Mouse (Mus musculus): ENCODE results near the gene Foxo6.

The Foxo6 gene

DNA sequence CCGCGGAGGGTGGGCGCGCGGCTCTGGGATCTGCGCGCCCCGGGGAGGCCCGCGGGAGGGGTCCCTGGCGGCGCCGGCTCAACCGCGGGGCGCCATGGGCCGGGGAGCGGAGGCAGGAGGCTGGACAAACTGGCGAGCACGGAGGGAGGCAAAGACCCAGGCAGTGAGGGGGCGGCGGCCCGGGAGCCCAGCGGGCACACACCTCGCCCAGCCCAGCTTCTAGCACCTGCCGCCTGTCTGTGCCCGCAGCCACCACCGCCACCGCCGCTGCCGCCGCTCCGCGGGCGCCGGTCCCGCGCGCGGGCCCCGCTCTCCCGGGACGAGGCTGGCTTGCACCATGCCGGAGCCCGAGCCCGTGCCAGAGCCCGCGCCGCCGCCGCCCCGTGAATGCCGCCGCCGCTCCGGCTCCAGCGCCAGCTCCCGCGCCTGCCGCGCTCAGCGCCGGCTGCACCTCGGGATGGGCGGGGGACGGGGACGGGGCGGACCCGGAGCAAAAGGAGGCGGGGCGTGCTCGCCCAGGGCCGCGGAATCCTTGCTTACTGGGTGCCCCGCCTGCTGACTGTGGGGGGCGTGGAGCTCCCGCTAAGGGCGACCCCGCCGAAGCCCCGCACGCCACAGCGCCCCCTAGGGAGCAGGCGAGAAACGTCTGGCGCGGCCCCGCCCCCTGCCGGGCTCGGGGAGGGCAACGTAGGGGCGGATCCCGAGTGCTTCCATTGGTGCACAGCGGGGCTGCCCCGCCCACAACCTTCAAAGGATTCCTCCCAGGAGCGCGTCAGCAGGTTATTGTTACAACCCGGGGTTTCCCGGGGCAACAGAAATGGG lies at the start of gene Foxo6:
Foxo6 (minus strand) TSS at position 60 of the 822 bp plus-strand sequence.
- DNase-seq: peak; percentile 87

DNA sequence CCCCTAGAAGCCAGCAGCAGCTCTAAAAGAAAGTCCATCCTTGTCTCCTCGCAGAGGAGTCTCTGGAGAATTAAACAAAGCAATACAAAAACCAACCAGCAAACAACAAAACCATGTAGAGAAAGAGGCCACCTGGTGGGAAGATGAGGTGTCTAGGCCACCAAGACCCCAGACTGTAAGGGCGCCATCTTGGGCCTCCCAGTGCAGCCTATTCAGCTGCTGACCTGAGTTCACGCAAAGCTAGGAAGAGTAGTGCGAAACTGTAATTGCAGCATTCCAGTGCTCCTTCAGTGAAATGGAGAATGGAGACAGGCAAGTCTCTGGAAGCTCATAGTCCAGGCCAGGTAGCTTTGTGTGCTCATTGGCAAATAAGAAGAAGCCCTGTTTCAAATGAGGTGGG lies 47.2 kb upstream of the Foxo6 start:
- no peak for DNase-seq

DNA sequence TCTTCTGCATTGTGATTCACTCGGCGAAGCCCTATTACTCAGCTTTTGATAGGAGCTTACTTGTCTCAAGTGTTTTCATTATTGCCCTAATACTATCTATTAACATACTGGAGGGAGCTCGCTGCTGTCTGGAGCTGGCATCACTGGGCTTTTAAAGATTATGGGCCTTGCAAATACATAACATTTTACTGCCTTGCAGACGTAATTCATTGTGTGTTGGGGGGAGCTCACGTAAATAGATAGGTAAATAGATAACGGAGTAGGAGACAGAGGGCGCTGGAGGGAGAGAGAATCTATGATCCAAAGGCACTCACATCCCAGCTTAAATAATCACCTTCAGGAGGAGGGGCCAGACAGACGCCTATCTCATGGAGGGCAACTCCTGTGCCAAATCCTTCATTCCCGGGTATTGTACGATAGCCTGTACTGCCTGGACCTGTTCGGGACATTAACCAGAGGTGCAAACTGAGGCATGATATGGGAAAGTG lies 45.8 kb upstream of the Foxo6 start:
- no peak for DNase-seq

DNA sequence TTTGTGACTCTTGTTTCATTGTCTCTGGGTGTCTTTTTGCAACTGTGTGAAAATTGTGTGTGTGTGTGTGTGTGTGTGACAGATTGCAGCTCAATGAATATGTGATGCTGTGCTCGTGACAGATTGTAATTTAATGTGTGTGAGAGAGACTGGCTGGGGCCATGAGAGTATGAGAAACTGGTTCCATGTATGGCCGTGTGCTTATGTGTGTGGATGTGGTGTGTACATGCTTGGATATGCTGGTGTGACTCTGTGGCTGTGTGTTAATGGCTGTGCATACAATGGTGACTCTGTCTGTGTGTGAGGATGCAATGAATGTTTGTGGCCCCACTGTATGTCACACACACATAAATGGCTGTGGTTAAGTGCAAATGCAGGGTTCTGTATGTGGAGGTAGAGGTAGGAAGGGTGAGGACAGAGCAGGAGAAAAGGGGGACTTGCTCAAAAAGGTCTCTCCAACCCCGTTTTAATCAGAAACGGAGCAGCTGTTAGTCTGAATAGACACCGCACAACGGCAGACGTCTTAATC lies 45.3 kb upstream of the Foxo6 start:
- no peak for DNase-seq

DNA sequence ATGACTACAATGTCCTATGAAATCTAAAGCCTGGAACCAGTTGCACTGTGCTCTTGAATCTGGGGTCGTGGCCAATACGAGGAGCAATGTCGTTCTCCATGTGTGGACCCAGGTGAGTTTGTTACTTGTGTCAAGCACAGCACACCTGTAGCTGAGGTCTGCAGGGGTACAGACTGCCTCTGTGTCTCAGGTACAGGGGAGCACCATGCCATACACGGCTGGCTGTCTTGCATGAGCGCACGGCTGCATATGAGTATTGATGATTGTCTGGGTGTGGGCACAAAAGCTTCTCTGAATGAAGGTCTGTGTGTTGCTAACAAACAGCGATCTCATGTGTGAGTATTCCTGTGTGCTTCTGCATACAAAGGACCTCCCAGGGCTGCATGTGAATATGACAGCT lies 44.8 kb upstream of the Foxo6 start:
- DNase-seq: no peak

DNA sequence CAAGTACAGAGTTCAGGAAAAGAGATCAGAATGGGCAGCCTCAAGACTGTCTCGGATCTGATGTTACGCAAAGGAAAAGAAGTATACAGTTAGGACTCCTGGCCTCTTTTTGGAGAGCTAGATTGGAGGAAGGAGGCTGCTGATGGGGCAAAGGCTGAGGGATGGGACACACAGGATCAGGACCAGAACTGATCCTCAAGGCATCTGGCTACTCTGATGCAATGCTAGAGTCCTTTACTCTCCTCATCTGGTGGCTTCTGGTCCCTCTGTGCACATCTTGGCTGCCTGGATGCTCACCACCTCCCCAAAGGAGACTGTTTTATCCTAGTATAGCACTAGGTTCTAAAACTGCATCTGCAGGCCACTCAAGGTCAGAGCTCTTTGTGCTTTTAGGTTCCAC lies 44.4 kb upstream of the Foxo6 start:
- no peak for DNase-seq

DNA sequence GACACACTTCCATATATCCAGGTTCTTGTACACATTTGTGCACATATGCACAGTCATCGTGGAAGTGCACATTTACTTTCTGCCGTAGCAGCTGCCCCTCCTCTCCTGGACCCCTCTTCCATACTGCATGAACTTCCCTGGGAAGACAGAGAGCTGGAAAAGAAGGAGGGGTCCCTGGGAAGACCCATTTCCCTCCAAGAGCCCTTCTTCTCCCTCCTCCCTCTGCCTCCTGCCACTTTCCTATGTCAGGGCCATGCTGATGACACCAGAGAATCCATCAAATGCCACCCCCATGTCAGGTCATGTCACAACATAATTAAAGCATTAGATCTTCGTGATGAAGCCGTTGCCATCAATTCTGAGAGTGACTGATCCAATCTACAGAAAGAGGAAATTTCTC lies 38.6 kb upstream of the Foxo6 start:
- no peak for DNase-seq

DNA sequence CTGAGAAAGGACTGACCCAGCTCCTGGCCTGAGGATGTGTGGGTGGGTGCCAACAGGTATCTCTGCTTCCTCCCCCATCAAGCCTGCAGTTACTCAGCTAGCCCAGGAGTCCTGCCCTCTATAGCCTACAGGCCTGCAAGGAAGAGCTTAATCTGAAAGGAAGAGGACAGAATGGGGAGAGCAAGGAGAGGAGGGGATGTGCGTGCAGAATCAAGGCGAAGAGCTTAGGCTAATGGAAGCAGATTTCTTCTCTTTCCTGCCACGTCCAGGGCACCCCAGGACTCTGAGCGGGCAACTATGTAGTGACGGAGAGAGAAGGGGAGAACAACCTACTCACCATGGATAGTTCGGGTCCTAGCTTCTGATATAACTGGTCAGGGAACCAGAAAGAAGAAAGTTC lies 37.9 kb upstream of the Foxo6 start:
- no peak for DNase-seq

DNA sequence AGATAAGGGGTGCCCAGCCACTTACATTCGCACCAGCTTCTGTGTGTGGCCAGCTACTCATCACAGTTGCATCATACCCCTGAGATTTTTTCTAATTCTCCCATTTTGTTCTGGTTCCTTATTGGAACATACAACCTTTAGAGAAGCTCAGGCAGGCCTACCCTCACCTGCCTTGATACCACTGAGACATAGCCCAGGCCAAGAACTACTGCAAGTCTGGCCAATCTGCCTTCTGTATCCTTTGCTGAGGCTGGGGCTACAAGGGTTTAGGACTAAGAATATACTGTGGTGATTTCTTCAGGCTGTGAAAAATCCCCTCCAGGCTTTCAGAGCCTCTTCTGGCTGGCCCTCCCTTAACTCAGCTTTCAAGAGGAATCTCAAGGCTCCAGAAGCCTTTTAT lies 36.7 kb upstream of the Foxo6 start:
- no peak for DNase-seq

DNA sequence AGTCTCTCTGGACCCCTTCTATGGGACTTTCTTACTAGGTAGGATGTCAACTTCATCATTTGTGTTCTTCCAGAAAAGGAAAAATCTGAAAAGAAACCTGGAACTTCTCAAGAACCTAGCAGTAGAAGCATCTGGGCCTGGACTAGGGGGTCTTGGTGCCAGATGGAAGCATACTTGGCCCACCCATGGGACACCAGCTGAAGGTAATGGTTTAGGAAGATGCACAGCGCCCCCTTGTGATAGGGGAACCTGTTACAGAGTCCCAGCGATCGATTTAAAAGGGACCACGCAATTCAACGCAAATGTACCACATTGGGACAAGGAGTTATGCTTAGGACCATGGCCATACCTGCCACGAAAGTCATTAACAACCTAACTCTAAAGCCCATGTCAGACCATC lies 36.0 kb upstream of the Foxo6 start:
- no peak for DNase-seq

DNA sequence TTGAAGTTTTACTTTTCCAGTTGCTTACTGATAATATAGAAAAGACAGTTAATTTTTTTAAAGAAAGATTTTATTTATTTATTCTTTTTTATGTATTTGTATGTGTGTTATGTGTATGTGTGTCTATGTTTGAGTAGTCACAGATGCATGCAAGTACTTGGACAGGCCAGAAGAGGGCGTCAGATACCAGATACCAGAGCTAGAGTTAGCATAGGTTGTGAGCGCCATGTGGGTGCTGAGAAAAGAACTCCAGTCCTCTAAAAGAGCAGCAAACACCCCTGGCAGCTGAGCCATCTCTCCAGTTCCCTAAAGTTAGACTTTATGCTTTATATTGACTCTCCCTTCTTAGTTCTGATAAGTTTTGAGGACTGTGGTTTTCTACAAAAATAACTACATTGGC lies 30.4 kb upstream of the Foxo6 start:
- no peak for DNase-seq

DNA sequence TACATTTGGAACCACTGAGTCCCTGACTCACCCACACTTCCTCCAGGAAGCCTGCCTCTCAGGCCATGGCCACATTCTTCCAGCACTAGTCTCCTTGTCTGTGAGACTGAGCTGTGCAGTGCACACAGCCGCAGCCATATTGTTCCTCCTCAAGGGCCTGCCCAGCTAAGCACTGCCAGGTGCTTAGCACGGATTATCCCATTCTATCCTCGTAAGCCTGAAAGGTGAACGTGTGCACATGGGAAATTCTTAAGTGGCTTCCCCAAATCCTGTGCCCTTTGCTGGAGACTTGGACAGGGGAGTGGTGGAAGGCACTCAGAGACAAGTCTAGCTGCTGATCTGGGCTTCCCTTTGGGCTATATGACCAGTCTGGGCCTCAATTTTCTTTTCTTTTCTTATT lies 29.6 kb upstream of the Foxo6 start:
- DNase-seq: no peak

DNA sequence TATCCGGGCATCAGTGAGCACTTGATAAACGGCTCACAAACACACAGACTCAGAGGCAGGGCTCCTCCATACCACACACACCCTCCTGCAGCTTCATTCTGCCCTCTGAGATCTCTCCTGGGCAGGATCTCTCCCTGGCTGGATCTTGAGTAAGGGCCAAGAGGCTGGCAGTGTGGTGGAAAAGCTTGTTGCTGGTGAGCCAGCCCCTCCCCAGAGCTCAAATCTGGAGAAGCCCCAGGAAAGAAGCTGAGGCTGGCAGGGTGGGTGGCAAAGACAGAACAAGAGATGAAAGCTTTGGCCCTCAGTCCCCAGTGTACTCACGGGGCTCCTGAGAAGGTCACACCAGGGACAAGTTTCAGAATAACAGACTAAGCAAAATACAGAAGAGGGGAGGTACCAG lies 27.4 kb upstream of the Foxo6 start:
- DNase-seq: no peak

DNA sequence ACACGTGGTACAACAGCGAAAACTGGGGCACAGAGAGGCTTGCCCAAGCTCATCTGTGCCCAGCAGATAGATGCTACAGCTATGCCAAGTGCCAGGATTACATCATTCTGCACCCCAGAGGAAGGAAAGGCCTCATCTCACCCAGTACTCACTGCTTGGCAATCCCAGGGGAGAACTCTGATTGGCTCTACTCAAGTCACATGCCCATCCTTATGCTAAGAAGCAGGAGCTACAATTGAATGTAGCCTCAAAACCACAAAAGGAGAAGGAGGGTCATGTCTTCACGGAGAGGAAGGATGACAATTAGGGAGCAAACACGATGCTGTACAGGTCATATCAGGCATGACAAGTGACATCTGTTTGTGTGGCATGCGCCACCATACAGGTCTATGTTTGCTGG lies 26.2 kb upstream of the Foxo6 start:
- no peak for DNase-seq

DNA sequence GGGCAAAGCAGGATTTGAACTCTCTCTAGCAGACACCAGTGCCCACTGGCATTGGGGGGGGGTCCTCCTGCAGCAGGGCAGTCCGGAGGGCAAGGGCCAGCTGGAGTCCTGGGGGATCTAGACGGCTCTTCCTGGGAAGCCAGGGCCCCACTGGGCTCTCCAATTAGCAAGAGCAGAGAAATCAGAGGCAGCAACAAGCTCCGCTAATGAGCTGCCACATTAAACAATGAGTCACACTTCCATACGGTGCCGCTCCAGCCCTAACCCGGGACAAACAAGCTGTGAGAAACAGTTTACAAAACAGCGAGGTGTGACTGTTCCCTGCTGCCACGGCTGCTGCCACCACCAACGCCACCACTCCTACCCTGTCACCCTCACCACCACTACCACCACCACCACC lies 17.4 kb upstream of the Foxo6 start:
- no peak for DNase-seq

DNA sequence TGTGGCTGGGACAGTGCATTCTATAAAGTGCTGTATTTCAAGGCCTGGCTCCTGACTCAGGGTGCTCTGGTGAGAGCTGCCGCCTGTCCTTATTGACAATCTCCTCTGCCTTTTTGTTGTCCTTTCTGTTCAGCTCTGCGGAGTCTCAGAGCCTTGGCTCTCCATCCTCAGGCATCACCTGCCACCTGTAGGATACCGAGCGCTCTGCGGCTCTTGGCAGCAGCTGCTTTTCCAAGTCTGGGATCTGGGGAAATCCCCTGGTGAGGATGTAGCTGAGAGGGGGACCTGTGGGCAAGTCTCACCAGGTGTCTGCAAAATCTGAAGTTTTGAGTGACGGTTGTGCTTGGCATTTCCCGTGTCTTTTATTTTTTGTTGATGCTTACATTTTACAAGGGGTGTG lies 12.1 kb upstream of the Foxo6 start:
- DNase-seq: no peak

DNA sequence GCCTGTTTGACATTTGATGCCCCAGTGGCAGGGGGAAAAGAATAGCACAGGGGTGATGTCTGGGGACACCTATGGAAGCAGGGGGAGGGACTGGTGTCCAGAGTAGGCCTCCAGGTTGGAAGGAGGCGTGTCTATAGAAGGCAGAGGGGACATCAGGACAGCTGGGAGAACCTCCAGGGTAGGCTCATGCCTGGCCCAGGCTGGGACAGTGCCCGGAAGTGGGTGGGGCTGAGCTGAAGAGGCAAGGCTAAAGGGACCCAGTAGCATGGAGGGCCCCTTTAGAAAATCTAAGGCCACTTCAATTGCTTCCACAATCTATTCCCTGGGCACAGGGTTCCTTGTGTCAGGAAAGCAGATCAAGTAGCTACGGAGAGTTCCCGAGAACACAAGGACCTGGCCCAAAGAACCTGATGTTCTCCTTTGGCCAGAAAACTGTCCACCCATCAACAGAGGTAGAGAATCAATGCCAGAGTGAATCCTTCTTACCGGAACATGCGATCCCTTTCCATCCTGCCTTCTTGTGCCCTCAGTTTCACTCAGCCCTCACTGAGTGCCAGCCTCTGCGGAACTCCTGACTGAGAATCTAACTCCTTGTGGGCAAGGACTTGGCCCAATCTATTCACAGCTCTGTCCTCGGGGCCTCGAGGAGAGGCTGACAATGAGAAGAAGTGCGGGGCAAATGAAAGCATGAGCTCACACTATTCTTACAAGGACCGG lies 4.1 kb upstream of the Foxo6 start:
- no peak for DNase-seq

DNA sequence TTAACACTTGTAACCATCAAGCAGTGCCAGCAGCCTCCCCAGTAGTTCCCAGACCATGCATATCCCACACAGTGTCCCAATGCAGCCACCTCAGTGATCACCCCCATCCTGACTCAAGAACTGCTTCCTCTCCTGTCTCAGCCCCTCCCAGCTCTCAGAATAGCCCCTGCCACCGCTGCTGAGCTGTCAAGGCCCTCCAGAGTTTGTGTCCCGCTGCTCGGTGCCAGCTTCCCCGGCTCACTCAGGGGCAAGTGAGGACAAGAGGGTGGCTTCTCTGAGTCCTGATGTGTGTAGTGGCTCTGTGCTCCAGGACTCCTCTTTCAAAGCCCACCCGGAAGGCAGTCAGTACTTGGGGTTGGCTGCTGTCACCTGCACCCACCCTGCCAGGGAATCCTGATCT lies 3.3 kb upstream of the Foxo6 start:
- no peak for DNase-seq

DNA sequence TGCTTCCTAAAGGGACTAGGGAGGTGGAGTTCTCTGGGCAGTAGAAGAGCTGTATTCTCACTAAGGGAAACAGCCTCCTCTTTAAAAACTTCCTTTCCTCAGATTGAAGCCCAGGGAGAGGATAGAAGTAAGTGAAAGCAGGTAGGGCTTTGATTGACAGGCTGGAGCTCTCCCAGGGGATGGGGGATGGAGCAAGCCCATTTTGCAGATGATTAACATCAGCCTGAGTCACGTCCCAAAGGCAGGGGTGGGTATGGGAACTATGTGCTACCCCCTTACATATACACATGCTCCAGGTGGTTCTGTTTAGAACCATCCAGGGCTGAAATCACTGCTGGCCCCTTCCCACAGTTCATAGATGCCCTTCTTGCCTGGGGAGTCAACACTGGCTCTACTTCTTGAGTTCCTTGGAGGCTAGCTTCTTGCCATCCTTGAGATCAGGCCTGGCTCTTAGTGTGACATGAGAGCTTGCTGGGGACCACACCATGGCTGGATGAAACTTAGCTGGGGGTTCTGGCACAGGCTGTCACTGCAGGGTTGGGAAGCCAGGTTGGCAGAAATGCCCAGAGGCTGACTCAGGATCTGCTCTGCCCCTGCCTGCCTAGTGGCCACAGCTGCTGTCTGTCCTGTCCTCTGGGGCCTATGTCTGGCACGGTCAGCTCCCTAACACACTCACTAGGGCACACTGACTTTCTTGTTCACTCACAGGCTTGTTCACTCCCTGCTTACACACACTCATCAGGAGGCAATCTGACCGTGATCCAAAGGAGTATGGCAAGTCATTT lies 2.2 kb upstream of the Foxo6 start:
- no peak for DNase-seq

DNA sequence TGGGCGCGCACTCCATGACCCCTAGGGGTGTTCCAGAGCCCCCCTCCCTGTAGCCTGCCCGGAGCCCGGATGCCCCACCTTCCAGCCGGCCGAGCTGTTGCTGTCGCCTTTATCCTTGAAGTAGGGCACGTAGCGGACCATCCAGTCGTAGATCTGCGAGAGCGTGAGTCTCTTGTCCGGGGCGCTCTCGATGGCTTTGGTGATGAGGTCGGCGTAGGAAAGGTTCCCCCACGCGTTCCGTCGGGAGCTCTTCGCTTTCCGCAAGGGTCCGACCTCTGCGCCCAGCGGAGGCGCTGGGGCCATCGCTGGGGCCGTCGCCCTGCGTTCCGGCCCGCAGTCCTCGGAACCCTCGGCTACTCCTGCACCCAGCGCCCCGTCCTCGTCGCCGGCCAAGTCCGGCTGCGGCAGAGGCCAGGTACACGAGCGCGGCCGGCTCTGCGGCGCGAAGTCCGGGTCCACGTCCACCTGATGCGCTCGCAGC lies 348 bp downstream of the Foxo6 start:
- no peak for DNase-seq

DNA sequence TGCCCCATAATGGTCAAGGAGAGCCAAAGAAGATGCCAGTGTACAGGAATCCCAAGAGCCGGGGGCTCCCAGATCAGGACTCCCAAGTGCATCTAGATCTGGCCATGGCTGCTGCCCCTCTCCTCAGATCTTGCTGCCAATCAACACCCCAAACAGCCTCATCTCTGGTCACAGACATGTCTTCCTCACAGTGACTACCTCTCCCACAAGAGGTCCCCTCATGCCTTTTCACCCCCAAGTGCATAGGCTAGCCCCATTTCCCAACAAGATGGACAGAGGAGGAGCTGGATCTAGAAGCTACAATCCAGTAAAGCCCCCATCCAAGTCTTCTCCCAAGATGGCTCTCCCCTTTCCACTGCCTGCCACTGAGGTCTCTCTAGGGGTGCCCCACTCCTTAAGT lies 1.4 kb downstream of the Foxo6 start:
- DNase-seq: no peak

DNA sequence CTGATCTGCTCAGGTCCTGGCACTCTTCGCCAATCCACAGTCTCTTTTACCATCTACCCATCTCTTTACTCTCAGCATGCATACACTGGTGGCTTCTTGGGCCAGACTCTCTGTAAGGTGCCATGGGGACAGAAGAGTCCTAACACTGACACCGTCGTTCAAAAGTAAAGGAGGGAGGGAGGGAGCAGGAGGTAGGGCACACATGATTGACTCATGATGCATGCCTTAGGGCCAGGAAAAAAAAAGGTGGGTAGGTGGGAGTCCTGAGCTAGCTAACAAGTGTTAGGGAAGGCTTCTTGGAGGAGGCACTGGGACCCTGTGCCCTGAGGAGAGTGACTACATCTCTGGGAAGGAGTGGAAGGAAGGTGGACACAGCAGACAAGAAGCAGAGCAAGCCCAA lies 1.9 kb downstream of the Foxo6 start:
- no peak for DNase-seq

DNA sequence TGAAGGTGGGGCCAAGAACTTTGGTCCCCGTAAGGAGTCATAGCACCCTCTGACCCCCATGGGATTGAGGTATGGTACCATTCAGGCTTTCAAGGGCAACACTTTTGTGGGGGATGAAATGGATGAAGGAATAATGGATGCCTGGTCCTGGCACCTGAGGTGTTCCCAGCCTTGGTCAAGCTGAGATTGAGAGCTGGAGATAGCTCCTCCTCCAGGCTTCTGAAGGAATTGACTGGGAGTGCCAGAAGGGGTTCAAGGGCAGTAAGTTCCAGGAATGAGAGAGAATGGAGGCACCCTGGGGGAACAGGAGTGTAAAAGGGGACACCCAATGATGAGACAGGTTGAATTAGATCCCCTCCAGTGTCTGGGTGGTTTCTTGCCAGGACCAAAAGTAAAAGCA lies 3.0 kb downstream of the Foxo6 start:
- no peak for DNase-seq

All from cerebellum, adult 9-11 months (tissue).